14 mouse cellular contexts compared by ENCODE assay signal in genomic region chr5:112299399-112299798, GRCm38 (mm10). TPM values are rescaled to one million over a fixed set of nuclear protein-coding genes. Genes with fewer than 3 reads are reported as not detected.
DNase-seq lines count a peak whose midpoint lies in the region; TF ChIP-seq lines count a peak whose summit lies in the region.
"Had no signal": no experiment of that assay in that cellular context is flagged by ENCODE, and none has a peak within 500 bp of the region (broad histone marks: within the 10 kb centered on the region; RNA-seq: fewer than 3 reads in every experiment).

No protein-coding gene starts in this region.

- H3K36me3 ChIP-seq in E14TG2a.4 (ENCODE audit: insufficient read depth, low read length) = peaks cover 30% of the 10 kb centered on the region
- H3K36me3 ChIP-seq: limb, embryonic 15.5 days; neural tube, embryonic 15.5 days had no signal

- H3K9me3 ChIP-seq in E14TG2a.4 (ENCODE audit: low read length) = no peaks in the 10 kb centered on the region
- H3K9me3 ChIP-seq: limb, embryonic 15.5 days; neural tube, embryonic 15.5 days had no signal

- no peak for TF ChIP-seq CTCF in gastrocnemius, adult 2 months (IDR thresholded peaks at IDR 0.05)
- no peak for TF ChIP-seq CTCF in layer of hippocampus, adult 2 months (conservative IDR thresholded peaks at IDR 0.05)
- TF ChIP-seq CTCF in E14TG2a.4 (conservative IDR thresholded peaks at IDR 0.05; ENCODE audit: low read length) = no peak

- no peaks in the 10 kb centered on the region for H3K27me3 ChIP-seq in E14TG2a.4 (ENCODE audit: insufficient read depth, low read length)
- H3K27me3 ChIP-seq: limb, embryonic 15.5 days; neural tube, embryonic 15.5 days had no signal

- peaks cover 90% of the 10 kb centered on the region for H3K4me1 ChIP-seq in E14TG2a.4 (replicated peaks; ENCODE audit: low read depth, low read length)

- H3K4me3 ChIP-seq in gastrocnemius, adult 2 months = no peak overlapping the region
- H3K4me3 ChIP-seq in layer of hippocampus, adult 2 months = no peak overlapping the region
- 0 out of 2 replicates have a peak overlapping the region, but pooled peaks have one; percentile 17 for H3K4me3 ChIP-seq in E14TG2a.4 (replicated peaks; ENCODE audit: low read length)
- H3K4me3 ChIP-seq: limb, embryonic 15.5 days; neural tube, embryonic 15.5 days had no signal

- H3K27ac ChIP-seq in gastrocnemius, adult 2 months = peak overlapping the region; percentile 71
- peak overlapping the region; percentile 72 for H3K27ac ChIP-seq in layer of hippocampus, adult 2 months
- H3K27ac ChIP-seq: neural tube, embryonic 15.5 days had no signal

- intact Hi-C loops in gastrocnemius, adult 2 months (cut with DNase I) = no loop called here

- DNase-seq in gastrocnemius, adult 2 months = no peak
- no peak for DNase-seq in gastrocnemius, adult 8-10 months (ENCODE audit: low spot score in 2 of 2)
- DNase-seq in layer of hippocampus, adult 2 months (ENCODE audit: low spot score in 2 of 2) = no peak
- DNase-seq in layer of hippocampus, adult 9-11 months = no peak
- peak; percentile 38 for DNase-seq in induced T-regulatory cell, adult 2 months (ENCODE audit: low read depth)
- DNase-seq in thymus, postnatal 4 days = no peak
- no peak for DNase-seq in left cerebral cortex, adult 8-10 months (ENCODE audit: low spot score in 2 of 2)
- DNase-seq: cerebellum, postnatal 36 days; kidney, adult 9 months; right cerebral cortex, adult 18-20 months; thymus, postnatal 36 days had no signal

RNA-seq across cellular contexts. Expression of gene Tpst2, which starts 22.9 kb away (rescaled TPM):
- total RNA-seq in gastrocnemius, adult 2 months (2021) = 10 to 100 TPM; 12.6 to 25.4 TPM
- 10 to 100 TPM; 13.4 to 17.6 (median 16.0) TPM for total RNA-seq in gastrocnemius, adult 8-10 months (2022)
- 10 to 100 TPM; 45.3 to 45.4 TPM for total RNA-seq in layer of hippocampus, adult 2 months (2021)
- total RNA-seq in left cerebral cortex, adult 8-10 months (2022) = 10 to 100 TPM; 33.8 to 43.3 (median 38.6) TPM

RNA-seq across cellular contexts. Expression of gene Tfip11, which starts 26.8 kb away (rescaled TPM):
- total RNA-seq in gastrocnemius, adult 2 months (2021) = 10 to 100 TPM; 10.6 to 15.5 TPM
- 10 to 100 TPM; 11.9 to 14.7 (median 14.2) TPM for total RNA-seq in gastrocnemius, adult 8-10 months (2022)
- 10 to 100 TPM; 40.6 to 40.8 TPM for total RNA-seq in layer of hippocampus, adult 2 months (2021)
- total RNA-seq in left cerebral cortex, adult 8-10 months (2022) = 10 to 100 TPM; 43.8 to 51.8 (median 47.0) TPM

RNA-seq across cellular contexts. Expression of gene Srrd, which starts 43.4 kb away (rescaled TPM):
- 1 to 10 TPM; 4.2 to 5.6 TPM for total RNA-seq in gastrocnemius, adult 2 months (2021)
- total RNA-seq in gastrocnemius, adult 8-10 months (2022) = 1 to 10 TPM; 3.8 to 7.2 (median 5.1) TPM
- total RNA-seq in layer of hippocampus, adult 2 months (2021) = 10 to 100 TPM; 21.4 to 30.4 TPM
- total RNA-seq in left cerebral cortex, adult 8-10 months (2022) = 10 to 100 TPM; 25.8 to 27.9 (median 26.8) TPM

RNA-seq across cellular contexts. Expression of gene Hps4, which starts 43.5 kb away (rescaled TPM):
- 1 to 10 TPM; 4.3 to 6.3 TPM for total RNA-seq in gastrocnemius, adult 2 months (2021)
- total RNA-seq in gastrocnemius, adult 8-10 months (2022) = 1 to 10 TPM; 4.5 to 7.3 (median 5.5) TPM
- 10 to 100 TPM; 30.3 to 37.5 TPM for total RNA-seq in layer of hippocampus, adult 2 months (2021)
- 10 to 100 TPM; 23.0 to 32.2 (median 27.6) TPM for total RNA-seq in left cerebral cortex, adult 8-10 months (2022)

RNA-seq across cellular contexts. Expression of gene Crybb1, which starts 43.8 kb away (rescaled TPM):
- total RNA-seq in gastrocnemius, adult 2 months (2021) = 1 to 10 TPM; 1.6 to 3.7 TPM
- 1 to 10 TPM; 1.2 to 2.7 (median 2.2) TPM for total RNA-seq in gastrocnemius, adult 8-10 months (2022)
- total RNA-seq in layer of hippocampus, adult 2 months (2021) = 1 to 10 TPM; 6.4 to 7.8 TPM
- total RNA-seq in left cerebral cortex, adult 8-10 months (2022) = 1 to 10 TPM; 4.3 to 8.2 (median 5.4) TPM
